Mouse (Mus musculus) adrenal gland, postnatal 10 days (tissue): ENCODE measurements at regions not wholly inside any gene's neighbourhood (a gene's known extent, or its start where the extent isn't known, plus 50 kb on each side); places are given as distances from the start of the nearest gene placed in this dataset.
A peak's percentile ranks its signal among the peaks of the same experiment; 100 is the strongest.

Source experiments
- DNase-seq: peaks from one replicate; pipeline ENCODE4 v3.0.0; 2021; ENCODE audit warnings: mixed read lengths

DNA sequence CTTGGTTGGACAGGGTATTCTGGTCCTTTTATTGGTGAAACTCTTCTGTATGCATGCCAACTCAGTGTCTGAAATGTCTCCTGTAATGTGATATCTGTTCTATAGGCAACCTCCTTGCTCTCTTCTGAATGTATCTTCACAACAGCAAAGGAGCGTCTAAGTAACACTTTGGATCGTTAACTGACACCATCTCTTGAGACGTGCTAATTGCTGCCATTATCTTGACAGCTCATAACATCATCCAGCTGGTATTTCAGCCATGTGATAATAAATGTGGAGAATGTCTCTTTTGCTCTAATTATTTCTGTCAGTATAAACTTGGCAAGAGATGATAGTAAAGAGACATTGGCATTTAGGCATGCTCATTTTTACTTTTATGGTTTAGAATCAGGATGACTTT, 68.8 kb upstream of the Col8a1 start:
- DNase-seq, result no peak

DNA sequence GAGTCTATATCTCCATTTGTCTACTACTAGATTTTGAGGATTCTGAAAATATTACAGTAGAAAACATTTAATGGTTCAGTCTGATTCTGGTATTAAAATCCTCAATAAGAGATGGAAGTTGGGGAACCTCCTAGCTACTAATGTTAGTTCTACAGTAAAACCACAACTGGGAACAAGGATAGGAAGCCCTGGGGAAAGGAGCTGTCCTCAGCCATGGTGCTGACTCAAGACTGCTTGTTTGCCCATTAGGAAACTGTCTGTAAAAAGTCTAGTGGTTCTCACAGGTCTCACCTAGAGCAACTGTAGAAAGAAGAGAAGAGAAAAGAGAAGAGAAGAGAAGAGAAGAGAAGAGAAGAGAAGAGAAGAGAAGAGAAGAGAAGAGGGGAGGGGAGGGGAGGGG, 90.9 kb upstream of the Col8a1 start:
- peak; percentile 64 for DNase-seq

GRCm38 (mm10) chr16:57846386-57846785, 91.8 kb upstream of the Col8a1 start:
- DNase-seq, result no peak

- DNase-seq, result no peak
Measured at GRCm38 (mm10) chr16:57851854-57852253, 97.3 kb upstream of the Col8a1 start.

DNA sequence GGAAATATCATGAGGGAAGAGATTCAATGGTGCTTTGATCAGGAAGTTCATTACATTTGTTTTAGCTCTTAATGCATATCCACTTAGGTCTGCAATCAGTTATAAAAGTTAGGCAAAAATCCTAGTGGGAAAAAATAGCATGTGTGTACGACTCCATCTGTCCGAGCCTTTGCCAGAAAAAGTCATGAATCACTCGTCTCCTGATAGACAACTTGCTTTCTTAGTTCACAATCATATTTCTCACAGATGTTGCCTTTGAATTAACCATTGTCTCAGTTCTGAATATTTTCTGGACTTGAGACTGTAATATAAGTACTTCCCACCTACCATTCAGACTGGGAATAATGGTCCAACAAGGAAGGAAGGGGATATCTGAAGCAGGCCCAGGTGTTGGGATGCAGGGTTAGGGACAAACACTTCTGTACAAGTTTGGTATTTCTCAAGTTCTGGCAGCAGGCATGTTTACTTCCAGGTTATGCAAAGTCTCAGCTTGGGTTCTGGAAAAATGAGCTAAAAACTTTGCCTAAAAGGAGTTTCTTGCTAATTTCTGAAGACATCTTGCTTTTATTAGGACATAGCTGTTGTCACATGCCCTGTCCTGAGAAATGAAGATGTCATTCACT, 98.4 kb upstream of the Col8a1 start:
- no peak for DNase-seq

GRCm38 (mm10) chr16:57853751-57854150, 99.2 kb upstream of the Col8a1 start:
- DNase-seq, result no peak

DNA sequence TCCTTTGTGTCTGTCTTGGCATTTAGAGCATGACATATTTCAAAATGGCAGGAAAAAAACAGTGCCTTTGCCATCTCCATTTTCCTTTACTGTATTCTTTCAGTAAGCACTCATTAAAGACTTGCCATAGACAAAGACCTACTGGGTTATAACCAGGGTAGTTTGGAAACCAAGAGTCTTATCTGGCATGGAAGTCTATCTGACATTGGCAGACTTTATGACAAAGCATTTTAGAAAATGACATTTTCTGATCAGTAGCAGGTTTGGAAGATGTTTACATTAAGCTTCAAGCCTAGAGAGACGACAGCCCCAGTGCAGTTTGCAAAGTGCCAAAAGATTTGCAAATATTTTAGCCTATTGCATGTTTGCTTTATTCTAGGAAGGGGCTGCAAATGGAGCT, 102.5 kb upstream of the Col8a1 start:
- DNase-seq, result no peak

- no peak for DNase-seq
Measured at GRCm38 (mm10) chr16:57858151-57858764, 103.7 kb upstream of the Col8a1 start.

DNA sequence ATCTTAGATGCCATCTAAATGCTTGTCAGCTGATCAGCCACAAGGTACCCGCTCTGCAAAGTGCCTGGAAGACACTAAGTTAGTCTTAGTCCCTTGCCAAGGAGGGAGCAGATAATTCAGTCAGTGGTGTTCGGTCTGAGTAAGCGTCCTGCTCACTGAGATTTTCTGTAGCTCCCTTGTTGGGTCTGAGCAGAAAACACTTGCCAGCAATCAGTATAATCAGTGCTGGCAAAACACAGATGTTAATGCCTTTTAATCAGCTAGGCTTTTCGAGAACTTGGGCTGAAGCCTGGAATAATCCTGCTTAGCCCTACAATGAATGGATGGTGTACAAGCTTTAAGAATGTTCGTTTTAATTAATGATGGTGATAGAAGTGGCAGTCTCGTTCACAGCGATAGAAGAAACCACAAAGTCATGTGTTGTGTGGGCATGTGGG, 104.2 kb upstream of the Col8a1 start:
- no peak for DNase-seq

- no peak for DNase-seq
Measured at GRCm38 (mm10) chr16:57863206-57863860, 108.8 kb upstream of the Col8a1 start.

DNA sequence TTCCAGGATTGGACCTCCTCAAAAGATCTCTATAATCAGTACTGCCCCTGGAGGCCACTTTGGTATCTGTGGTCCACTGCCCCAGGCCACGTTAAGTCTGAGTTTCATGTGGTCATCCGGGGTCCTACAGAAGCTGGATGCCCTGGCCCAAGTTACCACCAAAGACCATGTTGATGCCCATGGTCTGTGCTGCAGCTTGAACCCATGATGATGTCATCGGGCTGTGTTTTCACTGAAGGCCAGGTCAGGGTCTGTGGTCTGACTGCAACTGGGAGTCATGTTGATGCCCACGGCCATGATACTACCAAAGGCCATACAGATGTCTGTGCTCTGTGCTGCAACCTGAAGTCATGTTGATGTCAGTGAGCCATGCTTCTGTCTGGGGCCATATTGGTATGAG, 122.3 kb upstream of the Col8a1 start:
- no peak for DNase-seq

GRCm38 (mm10) chr16:57881575-57882094, 127.1 kb upstream of the Col8a1 start:
- DNase-seq, result no peak

- no peak for DNase-seq
Measured at GRCm38 (mm10) chr16:57888138-57888537, 133.6 kb upstream of the Col8a1 start.

- DNase-seq, result no peak
Measured at GRCm38 (mm10) chr16:57888553-57888952, 134.0 kb upstream of the Col8a1 start.

- no peak for DNase-seq
Measured at GRCm38 (mm10) chr16:57890135-57890534, 135.6 kb upstream of the Col8a1 start.

DNA sequence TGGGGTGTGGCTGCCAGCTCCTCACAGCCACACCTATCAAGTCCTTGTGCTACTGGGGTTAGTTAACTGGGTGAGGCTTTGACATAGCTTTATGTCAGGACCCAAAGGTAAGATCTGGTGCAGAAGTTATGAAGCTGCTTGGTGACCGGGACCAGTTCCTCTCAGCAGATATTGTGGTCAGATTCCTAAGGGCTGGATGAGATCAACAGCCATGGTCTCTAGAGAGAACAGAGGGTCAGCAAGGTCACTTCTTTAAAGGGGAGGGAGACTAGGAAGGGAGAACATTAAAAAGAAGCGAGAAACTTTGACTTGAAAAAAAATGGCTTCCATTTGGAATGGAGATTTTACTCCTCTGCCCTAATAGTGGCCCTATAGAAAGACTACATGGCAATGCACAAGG, 138.6 kb upstream of the Col8a1 start:
- DNase-seq, result no peak

DNA sequence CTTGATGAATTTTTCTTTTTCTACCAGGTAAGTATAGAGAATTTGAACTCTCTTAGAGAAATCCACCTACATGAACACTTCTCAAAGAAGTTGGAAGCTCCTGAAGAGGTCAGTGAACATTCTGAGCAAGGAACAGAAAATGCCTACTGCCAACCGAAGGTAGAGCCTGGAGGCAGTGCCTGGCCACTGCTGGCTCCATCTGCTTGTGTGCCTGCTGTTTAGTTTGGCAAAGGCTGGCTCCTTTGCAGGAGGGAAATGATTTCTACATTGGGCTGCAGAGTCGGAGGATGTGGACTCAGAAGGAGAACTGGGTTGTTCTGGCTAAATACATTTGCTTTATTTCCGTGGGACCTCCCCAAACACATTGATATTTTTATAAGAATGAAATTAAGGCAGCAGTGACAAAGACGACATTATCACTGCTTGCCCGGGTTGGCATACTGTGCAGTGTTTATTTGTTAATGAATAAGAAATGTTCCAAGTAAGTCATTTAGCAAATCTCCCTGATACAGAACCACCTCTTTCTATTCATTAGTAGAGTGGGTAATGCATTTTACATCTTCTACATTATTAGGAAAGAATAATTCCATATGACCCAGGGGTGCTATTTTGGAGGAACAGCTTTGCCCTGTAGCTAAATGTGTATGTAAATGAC, 139.3 kb upstream of the Col8a1 start:
- DNase-seq, result no peak

DNA sequence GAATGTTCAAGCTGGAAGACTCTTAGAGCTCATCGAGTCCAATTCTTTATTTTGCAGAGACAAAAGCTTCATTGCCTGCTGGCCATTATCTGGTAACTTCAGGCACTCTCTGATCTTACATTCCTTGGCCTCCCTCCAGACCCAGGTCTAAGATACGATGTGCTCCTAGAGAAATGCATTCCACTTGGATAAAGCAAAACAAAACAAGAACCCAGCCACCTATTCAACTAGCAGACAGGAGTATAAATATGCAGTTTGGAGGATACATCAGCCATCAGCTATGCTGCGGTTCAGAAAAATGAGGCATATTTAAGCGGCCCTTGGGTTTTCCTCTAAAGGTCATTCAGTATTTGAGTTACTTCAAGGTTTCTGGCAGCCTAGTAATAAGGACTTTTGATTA, 146.5 kb upstream of the Col8a1 start:
- DNase-seq, result peak; percentile 8

- DNase-seq, result no peak
Measured at GRCm38 (mm10) chr16:57902498-57902897, 148.0 kb upstream of the Col8a1 start.

DNA sequence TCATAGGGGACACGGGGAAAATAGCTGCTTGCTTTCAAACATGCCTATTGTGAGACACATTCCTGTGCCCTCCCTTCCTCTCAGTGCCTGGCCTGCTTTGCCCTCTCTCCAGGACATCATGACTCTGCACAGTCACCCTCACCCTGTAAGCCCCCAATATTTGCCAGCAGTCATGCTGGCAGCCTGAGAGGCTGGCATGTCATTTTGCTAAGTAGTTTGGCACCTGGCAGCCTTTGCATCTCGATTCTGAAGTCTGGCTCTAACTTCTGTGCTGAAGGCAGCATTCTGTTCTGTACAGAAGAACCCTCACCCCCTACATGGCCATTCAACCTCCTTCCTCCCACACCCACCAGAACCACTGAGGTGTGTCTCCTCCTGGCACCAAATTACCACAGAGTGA, 157.5 kb upstream of the Col8a1 start:
- DNase-seq, result no peak

GRCm38 (mm10) chr16:57914506-57914905, 160.0 kb upstream of the Col8a1 start:
- no peak for DNase-seq

GRCm38 (mm10) chr16:57915451-57915850, 160.9 kb upstream of the Col8a1 start:
- DNase-seq, result no peak
